Mouse (Mus musculus): ENCODE measurements around the gene Gpr152. TPM values are rescaled to one million over a fixed set of nuclear protein-coding genes. Genes with fewer than 3 reads are reported as not detected.

Gpr152 gene
- polyA plus RNA-seq, 1 experiment: 0.05 TPM

DNA sequence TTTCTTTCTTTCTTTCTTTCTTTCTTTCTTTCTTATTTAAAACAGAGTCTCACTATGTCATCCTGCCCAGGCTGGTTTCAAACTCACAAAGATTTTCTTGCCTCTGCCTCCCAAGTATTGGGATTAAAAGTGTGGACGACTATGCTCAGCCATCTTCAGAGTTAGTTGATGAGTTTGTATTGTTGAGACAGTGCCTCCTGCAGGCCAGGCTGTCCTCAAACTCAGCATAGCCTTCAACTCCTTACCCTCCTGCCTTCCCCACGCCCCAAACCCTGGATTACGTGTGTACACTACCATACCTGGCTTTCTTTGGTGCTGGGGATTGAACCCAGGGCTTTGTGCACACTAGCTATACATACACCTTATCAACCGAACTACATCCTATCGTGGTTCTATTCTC is 3.1 kb upstream of the Gpr152 start:
- 76% methylated on average over 5 of the region's 5 CpGs for WGBS
- Histone ChIP-seq H3K4me3 (replicated peaks; ENCODE audit: extremely low read depth, low read depth, low read length) (no peak overlapping the region), H3K4me1 (ENCODE audit: control insufficient read depth, insufficient read depth, low read length) (no peaks in the 10 kb centered on the region)
- no peak for DNase-seq
- TF ChIP-seq CTCF (IDR thresholded peaks at IDR 0.05; ENCODE audit: insufficient read depth, low read length) (no peak), POLR2A (IDR thresholded peaks at IDR 0.05; ENCODE audit: borderline replicate concordance, extremely low read depth, low read depth, low read length) (no peak)

DNA sequence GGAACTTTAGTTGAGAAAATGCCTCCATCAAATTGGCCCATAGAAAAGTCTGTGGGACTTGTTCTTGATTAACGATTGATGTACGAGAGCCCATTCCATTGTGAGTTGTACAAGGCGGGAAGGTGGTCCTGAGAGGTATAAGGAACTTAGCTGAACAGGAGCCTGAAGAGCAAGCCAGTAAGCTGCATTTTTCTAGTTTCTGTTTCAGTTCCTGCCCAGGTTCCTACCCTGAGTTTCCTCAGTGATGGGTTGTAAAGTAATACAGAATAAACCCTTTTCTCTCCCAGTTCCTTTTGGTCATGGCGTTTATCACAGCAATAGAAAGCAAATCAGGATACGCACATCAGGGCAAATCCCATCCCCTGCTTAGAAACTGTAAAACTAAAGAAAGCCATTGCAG is 1.7 kb upstream of the Gpr152 start:
- Histone ChIP-seq H3K4me1 (ENCODE audit: control insufficient read depth, insufficient read depth, low read length) (no peaks in the 10 kb centered on the region), H3K4me3 (replicated peaks; ENCODE audit: extremely low read depth, low read depth, low read length) (no peak overlapping the region)
- no peak for DNase-seq
- 74% methylated on average over 5 of the region's 5 CpGs for WGBS
- TF ChIP-seq POLR2A (IDR thresholded peaks at IDR 0.05; ENCODE audit: borderline replicate concordance, extremely low read depth, low read depth, low read length): no peak
- TF ChIP-seq CTCF (IDR thresholded peaks at IDR 0.05; ENCODE audit: insufficient read depth, low read length): no peak

DNA sequence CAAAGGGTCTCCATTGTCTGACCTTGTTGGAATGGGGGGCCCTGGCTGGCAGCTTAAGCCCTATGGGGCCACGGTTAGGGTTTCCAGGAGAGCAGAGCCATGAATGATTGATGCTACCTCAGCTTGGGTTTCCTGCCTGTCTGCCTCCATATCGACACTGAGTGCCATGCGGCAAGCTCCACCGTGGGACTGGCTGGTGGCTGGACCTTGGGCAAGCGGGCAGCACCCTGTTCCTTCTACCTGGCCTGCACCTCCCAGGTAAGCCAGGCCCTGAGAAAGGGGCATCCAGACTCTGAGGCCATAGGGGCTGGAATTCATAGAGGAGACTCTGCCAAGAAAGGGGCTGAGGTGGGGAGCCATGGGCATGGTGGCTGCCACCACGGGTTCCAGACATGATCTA is 560 bp downstream of the Gpr152 start:
- 71% methylated on average over 6 of the region's 6 CpGs for WGBS
- Histone ChIP-seq H3K4me1 (ENCODE audit: control insufficient read depth, insufficient read depth, low read length) (no peaks in the 10 kb centered on the region), H3K4me3 (replicated peaks; ENCODE audit: extremely low read depth, low read depth, low read length) (no peak overlapping the region)
- no peak for TF ChIP-seq CTCF (IDR thresholded peaks at IDR 0.05; ENCODE audit: insufficient read depth, low read length)
- TF ChIP-seq POLR2A (IDR thresholded peaks at IDR 0.05; ENCODE audit: borderline replicate concordance, extremely low read depth, low read depth, low read length): no peak
- no peak for DNase-seq

DNA sequence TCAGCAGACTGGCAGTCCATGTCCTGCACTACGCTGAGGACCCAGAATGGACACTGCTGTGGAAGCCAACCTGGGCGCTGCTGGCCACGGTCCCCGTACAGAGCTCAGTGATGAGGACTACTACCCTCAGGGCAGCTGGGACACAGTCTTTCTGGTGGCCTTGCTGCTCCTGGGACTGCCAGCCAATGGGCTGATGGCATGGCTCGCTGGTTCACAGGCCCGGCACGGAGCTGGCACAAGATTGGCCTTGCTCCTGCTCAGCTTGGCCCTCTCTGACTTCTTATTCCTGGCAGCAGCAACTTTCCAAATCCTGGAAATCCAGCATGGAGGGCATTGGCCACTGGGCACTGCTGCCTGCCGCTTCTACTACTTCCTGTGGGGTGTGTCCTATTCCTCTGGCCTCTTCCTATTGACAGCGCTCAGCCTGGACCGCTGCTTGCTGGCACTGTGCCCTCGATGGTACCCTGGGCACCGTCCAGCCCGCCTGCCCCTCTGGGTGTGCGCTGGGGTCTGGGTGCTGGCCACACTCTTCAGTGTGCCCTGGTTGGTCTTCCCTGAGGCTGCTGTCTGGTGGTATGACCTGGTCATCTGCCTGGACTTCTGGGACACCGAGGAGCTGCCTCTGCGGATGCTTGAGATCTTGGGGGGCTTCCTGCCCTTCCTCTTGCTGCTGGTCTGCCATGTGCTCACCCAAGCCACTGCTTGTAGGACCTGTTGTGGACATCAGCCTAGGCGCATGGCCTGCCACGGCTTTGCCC is 3.0 kb downstream of the Gpr152 start:
- WGBS: 73% methylated on average over 18 of the region's 18 CpGs
- no peak for TF ChIP-seq POLR2A (IDR thresholded peaks at IDR 0.05; ENCODE audit: borderline replicate concordance, extremely low read depth, low read depth, low read length)
- TF ChIP-seq CTCF (IDR thresholded peaks at IDR 0.05; ENCODE audit: insufficient read depth, low read length): no peak
- Histone ChIP-seq H3K4me1 (ENCODE audit: control insufficient read depth, insufficient read depth, low read length) (no peaks in the 10 kb centered on the region; the same call in 1 of the 2 replicates), H3K4me3 (replicated peaks; ENCODE audit: extremely low read depth, low read depth, low read length) (no peak overlapping the region)
- DNase-seq: no peak

DNA sequence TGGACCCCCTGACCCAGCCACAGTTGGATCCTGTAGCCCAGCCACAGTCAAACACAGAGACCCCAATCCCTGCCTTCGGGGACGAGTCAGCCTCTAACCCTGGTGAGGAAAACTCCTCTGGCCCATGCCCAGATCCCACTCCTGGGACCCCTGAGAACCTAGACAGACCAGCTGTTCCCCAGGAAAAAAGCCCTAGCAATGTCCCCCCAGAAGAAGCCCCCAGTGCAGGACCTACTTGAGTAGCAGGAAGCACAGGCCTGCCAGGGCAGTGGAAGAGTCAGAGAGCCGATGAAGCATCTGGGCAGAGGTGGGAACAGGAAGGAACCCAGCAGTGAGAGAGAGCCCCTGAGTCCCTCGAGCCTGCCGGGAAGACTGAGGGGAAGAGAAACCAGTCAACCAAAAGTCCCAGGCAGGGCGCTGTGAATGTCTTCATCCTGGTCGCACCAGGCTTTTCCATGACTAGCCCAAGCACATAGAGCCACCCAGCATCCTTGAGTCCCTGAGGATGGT is 4.2 kb downstream of the Gpr152 start, which contains the start of gene Cabp4:
TSS of gene Cabp4 (minus strand) at position 275 of the 510 bp plus-strand sequence.
- peaks cover 2% of the 10 kb centered on the region; the same call in 1 of the 2 replicates for H3K4me1 ChIP-seq (ENCODE audit: control insufficient read depth, insufficient read depth, low read length)
- 73% methylated on average over 7 of the region's 7 CpGs for WGBS
- H3K4me3 ChIP-seq (replicated peaks; ENCODE audit: extremely low read depth, low read depth, low read length): no peak within 1 kb of the TSS
- no peak for DNase-seq
- TF ChIP-seq CTCF (IDR thresholded peaks at IDR 0.05; ENCODE audit: insufficient read depth, low read length): no peak
- no peak for TF ChIP-seq POLR2A (IDR thresholded peaks at IDR 0.05; ENCODE audit: borderline replicate concordance, extremely low read depth, low read depth, low read length)

DNA sequence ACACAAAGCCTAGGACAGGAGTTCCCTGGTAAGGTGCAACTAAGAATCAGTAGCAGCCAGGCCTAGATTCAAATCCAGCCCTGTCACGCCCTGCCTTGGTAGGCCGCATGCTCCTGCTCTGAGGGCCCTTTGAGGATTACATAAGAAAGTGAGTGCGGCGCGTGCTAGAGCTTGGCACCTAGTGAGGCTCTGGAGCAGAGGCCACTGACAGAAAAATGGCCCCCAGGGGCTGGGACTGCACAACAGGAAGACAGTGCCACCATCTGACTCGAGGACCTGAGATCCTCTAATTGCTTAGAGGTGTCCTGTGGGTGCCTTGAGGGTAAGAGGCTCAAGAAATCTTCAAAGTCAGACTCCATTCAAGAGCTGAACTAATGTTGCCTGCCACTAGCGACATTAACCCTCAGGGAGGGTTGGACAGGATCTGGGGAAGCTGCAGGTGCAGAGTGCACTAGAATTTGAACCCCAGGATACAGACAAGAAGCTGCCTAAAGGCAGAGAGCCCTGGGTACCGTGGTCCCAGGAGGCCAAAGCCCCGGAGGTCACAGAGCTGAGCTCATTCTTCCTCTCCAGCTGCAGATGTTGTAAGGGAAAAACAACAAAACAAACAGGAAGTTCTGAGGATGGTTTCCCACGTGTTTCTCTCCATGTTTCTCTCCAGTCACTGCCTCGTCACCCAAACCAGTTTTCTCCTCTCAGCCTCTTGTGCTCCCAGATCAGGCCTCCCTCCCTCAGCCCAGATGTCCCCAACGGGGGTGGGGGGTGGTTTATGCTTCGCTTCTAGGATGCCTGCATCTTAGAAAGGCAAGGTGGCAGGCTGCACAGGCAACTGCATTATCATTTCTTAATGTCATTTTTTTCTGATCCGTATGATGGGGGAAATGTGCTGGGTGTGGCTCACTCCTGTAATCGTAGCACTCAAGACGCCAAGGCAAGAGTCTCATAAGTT is 5.2 kb downstream of the Gpr152 start:
- Histone ChIP-seq H3K4me1 (ENCODE audit: control insufficient read depth, insufficient read depth, low read length) (peaks cover 9% of the 10 kb centered on the region), H3K4me3 (replicated peaks; ENCODE audit: extremely low read depth, low read depth, low read length) (no peak overlapping the region)
- WGBS: 60% methylated on average over 16 of the region's 16 CpGs
- TF ChIP-seq CTCF (IDR thresholded peaks at IDR 0.05; ENCODE audit: insufficient read depth, low read length) (no peak), POLR2A (IDR thresholded peaks at IDR 0.05; ENCODE audit: borderline replicate concordance, extremely low read depth, low read depth, low read length) (no peak)
- no peak for DNase-seq

DNA sequence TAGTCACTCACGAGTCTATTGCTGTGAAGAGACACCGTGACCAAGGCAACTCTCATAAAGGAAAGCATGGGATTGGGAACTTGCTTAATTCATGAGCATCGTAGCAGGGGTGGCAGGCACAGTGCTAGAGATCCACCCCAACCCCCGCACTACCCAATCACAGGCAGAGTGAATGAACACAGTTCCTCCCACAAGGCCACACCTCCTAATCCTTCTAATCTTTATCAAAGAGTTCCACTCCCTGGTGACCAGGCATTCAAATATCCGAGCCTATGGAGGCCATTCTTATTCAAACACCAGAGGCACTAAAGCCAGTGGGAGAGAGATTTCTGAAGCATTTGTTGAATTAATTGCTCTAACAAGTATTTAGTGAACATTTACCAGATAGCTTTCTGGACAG is 6.3 kb downstream of the Gpr152 start:
- WGBS: 91% methylated on average over 5 of the region's 5 CpGs
- DNase-seq: no peak
- H3K4me1 ChIP-seq (ENCODE audit: control insufficient read depth, insufficient read depth, low read length): peaks cover 10% of the 10 kb centered on the region
- no peak overlapping the region for H3K4me3 ChIP-seq (replicated peaks; ENCODE audit: extremely low read depth, low read depth, low read length)
- TF ChIP-seq POLR2A (IDR thresholded peaks at IDR 0.05; ENCODE audit: borderline replicate concordance, extremely low read depth, low read depth, low read length): no peak
- TF ChIP-seq CTCF (IDR thresholded peaks at IDR 0.05; ENCODE audit: insufficient read depth, low read length): no peak

DNA sequence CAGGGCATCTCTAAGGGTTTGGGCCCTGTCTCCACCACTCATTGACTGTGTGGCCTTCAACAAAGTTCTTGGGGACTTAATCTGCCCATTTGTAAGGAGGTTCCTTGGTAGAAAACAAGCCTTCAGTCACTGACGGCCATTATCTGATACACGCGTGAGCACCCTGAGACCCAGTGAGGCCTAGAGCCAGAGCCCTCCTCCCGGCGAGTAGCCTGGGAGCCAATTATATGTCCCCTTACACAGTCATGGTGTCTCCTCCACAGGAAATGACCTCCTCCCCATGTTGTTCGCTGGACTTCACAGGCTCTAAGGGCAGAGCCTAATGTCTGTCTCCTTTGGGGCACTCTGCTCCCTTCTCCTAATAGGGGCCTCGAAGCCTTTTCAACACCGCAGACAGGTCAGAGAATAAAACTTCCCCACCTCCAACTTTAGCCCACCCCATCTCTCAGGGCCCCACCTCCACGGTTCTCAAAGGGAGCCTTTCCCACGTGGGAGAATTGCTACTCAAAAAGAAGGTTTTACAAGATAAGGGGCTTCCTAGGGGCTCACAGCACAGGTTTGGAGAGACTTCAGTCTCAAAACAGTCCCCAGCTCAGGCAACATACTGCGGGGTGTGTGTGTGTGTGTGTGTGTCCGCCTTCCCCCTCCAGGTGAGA is 6.9 kb downstream of the Gpr152 start:
- 69% methylated on average over 12 of the region's 12 CpGs for WGBS
- H3K4me3 ChIP-seq (replicated peaks; ENCODE audit: extremely low read depth, low read depth, low read length): no peak overlapping the region
- peaks cover 10% of the 10 kb centered on the region for H3K4me1 ChIP-seq (ENCODE audit: control insufficient read depth, insufficient read depth, low read length)
- no peak for TF ChIP-seq CTCF (IDR thresholded peaks at IDR 0.05; ENCODE audit: insufficient read depth, low read length)
- no peak for DNase-seq

DNA sequence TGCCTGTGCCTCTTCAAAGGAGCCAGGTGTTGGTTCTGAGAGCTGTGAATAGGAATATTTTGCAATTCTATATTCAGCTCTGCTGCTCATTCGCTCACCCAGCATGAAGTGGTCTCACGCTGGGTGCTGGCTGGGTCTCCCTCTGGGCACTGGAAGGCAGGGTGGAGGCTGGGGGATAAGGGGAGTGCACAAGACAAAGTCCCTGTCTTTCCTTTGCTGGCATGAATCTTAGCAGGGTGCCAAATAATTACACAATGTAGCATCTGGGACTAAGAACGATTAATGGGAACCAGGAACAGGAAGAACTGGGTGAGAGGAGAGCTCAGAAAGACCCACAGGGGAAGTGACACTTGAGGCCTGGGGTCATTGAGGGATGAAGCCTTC is 7.4 kb downstream of the Gpr152 start:
- WGBS: 48% methylated on average over 3 of the region's 3 CpGs
- no peak overlapping the region for H3K4me3 ChIP-seq (replicated peaks; ENCODE audit: extremely low read depth, low read depth, low read length)
- no peak for TF ChIP-seq POLR2A (IDR thresholded peaks at IDR 0.05; ENCODE audit: borderline replicate concordance, extremely low read depth, low read depth, low read length)
- TF ChIP-seq CTCF (IDR thresholded peaks at IDR 0.05; ENCODE audit: insufficient read depth, low read length): no peak
- DNase-seq: no peak
- peaks cover 10% of the 10 kb centered on the region for H3K4me1 ChIP-seq (ENCODE audit: control insufficient read depth, insufficient read depth, low read length)
